Mouse (Mus musculus) heart, postnatal 14 days (tissue): ENCODE results near the gene N4bp1. TPM values are rescaled to one million over a fixed set of nuclear protein-coding genes. Genes with fewer than 3 reads are reported as not detected.
A peak's percentile ranks its signal among the peaks of the same experiment; 100 is the strongest.

Experiments used
- DNase-seq, 2 experiments: peaks; one replicate each; pipeline ENCODE4 v3.0.0; 2021 to 2022
- intact Hi-C: fragments of 180-260 bp; cut with DNase I; formaldehyde crosslinking; loops from one replicate; pipeline ENCODE4 v1.15.1; 2025
- total RNA-seq, 2 experiments: library from RNA; stranded (reverse); gene quantifications; 2 replicates each; pipeline ENCODE4 v1.2.3; 2021

N4bp1 gene
- total RNA-seq, 2 experiments from 2014 or later: 17.1 to 18.0 TPM

DNA sequence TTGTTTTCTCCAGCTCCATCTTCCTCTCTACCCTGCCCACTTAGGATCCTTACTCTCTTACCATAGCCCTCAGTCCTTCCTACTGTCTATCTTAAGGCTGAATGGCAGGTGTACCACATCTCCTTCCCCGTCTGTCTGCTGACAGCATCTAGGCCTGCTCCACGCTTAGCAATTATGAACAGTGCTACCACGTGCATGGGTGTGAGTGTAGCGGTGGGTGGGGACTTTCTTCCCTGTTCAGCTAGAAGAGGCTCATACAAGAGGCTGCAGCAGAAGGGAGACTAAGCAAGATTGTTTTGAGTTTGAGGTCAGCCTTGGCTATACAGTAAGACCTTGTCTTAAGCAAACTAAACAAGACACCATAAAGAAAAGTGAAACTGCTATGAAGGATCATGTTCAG is 20.3 kb downstream of the N4bp1 start:
- intact Hi-C loops: loop anchor here (5.0 kb wide), 1 partner anchor 38 kb away; no protein-coding TSS in a partner anchor
- DNase-seq: no peak

DNA sequence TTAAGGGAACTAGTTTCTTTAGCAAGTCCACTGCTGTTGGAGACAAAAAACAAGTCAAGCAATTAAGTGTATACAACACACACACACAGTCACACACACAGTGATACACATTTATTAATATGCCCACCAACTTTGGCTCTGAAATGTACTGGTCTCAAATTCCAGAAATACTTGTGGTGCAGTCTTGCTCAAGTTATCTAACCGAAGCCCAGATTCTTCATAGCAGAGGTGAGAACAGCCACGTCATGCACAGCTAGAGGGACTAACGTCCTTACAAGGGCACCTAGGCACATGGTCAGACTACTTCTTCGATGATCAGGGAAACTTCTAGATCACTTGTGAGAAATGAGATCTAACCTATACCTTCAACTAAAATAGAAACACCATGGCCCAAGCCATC is 22.2 kb downstream of the N4bp1 start:
- intact Hi-C loops: loop anchor here (5.0 kb wide), 1 partner anchor 39 kb away; no protein-coding TSS in a partner anchor

DNA sequence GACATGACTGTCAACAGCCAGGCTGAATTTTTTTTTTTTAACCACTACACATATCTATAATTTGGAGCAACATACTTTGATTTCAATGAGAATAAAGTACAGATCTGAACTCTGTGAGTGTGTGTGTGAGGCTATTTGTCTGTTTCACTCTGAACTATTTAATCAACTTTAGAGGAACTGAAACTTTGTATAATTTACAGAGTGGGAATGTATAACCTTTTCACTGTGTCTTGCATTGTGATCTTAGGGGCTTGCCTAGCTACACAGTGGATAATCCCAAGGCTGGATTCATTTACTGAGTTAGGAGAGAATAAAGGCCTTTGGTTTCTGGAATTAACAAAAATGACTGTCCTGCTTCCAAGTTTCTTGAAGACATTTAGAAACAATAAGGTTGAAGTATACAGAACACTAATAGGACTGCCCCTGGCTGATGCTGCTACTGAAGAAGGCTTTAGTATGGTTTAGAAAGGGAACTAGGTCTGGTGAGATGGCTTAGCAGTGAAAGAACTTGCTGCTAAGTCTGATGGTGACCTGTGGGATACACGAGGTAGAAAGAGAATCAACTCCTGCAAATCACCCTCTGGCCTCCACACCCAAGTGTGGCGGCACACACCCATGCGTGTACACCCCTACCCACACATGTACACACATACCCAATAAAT is 22.8 kb downstream of the N4bp1 start:
- no peak for DNase-seq
- intact Hi-C loops: loop anchor here (5.0 kb wide), 1 partner anchor 40 kb away; no protein-coding TSS in a partner anchor

More for the DNA sequence above, 22.2 kb downstream of the N4bp1 start:
- no peak for DNase-seq

GRCm38 (mm10) chr8:86861516-86861915 is 23.5 kb downstream of the N4bp1 start:
- intact Hi-C loops: loop anchor here (5.0 kb wide), 1 partner anchor 41 kb away; no protein-coding TSS in a partner anchor
- DNase-seq: no peak

DNA sequence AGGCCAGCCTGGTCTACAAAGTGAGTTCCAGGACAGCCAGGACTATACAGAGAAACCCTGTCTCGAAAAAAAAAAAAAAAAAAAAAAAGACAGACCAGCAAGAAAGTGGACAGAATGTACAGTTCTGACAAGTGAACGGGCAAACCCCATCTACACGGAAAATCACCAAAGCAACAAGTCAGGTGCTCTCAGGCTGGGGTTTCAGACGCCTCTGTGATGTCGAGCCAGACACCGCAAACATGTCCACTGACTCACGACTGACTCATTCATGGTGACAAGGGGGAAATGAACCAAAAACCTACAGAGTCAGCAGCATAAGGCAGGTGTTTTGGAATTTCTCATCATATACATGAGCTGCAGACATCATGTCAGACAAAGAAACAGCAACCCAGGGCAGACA is 28.8 kb downstream of the N4bp1 start:
- intact Hi-C loops: no loop called here
- no peak for DNase-seq

DNA sequence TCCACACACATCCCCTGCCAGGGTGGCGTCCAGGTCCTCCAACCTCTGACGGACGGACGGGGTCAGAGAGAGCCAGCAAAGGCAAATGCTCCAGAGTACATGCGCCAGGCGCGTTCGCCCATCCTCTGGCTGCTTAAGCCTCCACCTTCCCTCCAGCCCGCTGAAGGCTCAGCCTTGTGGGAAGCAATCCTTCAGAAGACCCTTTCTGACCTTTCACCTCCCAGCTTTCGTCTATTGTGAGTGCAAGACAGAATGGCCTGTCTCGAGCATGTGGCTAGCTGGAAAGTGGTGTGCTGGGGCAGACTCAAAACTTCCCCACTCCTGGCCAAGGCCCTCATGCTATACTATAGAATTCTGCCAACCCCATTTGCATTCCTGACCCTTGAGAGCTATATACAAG is 30.4 kb downstream of the N4bp1 start:
- intact Hi-C loops: no loop called here
- no peak for DNase-seq

DNA sequence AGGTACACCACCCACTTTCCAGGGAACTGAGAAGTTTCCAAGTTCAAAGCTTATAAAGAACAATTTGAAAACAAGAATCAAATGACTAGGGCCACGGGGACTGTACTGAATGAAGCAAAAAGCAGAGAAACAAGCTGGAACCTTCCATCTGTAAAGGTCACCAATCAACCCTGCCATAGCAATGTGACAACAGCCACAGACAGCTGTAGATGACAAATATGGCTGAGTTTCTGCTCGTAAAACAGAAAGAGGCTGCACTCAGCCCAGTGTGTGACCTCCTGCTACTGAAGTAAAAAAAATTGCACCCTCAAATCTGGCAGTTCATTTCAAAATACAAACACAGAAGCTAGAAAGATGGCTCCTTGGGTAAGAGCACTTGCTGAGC is 31.1 kb downstream of the N4bp1 start:
- DNase-seq: no peak
- intact Hi-C loops: no loop called here

GRCm38 (mm10) chr8:86853266-86853988 is 31.6 kb downstream of the N4bp1 start:
- intact Hi-C loops: no loop called here
- no peak for DNase-seq

- no peak for DNase-seq
- intact Hi-C loops: no loop called here
These were observed 32.6 kb downstream of the N4bp1 start for GRCm38 (mm10) chr8:86852491-86852890.

GRCm38 (mm10) chr8:86848876-86849275 is 36.2 kb downstream of the N4bp1 start:
- no peak for DNase-seq
- intact Hi-C loops: loop anchor here (5.0 kb wide), 1 partner anchor 33 kb away; no protein-coding TSS in a partner anchor

GRCm38 (mm10) chr8:86848401-86848800 is 36.7 kb downstream of the N4bp1 start:
- DNase-seq: no peak
- intact Hi-C loops: loop anchor here (5.0 kb wide), 1 partner anchor 34 kb away; no protein-coding TSS in a partner anchor

DNA sequence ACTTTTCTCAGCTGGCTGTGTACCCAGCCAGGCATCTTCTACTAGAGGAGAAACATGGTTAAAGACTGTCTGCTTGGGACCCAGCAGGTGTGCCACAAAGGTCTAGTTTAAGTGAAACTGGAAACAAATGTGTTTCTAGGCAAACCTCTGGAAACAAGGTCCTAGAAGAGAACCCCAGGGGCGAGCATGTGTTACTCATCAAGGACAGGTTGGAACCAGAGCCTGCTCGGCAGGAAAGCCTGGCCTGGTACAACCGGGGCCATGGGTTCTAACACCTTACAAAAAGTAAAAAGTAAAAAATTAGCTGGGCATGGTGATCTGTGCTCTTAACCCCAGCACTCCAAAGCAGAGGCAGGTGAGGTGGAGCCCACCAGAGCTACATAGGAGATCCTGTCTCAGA is 38.0 kb downstream of the N4bp1 start:
- DNase-seq: no peak
- intact Hi-C loops: loop anchor here (5.0 kb wide), 1 partner anchor 35 kb away; no protein-coding TSS in a partner anchor

DNA sequence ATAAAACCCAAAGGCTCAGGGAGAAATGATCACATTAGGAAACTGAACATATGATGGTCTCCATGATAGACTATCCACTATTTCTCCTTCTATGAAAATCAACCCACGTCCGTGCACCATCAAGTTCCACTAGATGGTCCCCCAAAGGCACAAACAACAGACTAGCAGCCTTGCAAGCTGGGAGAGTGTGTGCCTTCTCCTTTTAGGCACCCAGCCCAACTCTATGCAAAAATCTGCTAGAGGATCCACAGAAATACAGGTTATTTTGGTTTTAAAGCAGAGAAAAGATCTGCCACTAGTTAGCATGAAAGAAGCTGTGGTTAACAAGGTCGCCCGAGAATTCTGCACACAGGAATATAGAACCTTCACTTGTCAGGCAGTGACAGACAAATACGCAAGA is 39.2 kb downstream of the N4bp1 start:
- intact Hi-C loops: loop anchor here (2.0 to 5.0 kb wide), 2 partner anchors 36 to 61 kb away; no protein-coding TSS in a partner anchor
- DNase-seq: no peak

DNA sequence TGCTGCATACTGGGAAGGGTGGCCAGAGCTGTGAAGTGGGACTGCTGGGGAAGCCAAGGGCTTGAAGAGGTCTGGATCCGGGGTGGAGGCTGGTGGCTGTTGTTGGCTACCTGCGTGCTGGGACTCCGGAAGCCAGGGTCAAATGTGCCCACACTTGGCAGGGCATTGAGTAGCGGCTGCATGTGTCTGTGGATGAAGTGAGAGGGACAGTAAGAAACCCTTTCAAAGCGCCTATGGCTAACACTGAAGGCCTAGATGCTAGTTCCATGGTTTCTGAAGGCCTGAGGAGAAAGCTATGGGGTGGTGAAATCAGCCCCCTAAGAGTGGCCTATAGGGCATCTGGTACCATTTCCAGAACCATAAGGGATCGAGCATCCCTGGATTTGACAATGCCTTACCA is 40.2 kb downstream of the N4bp1 start:
- intact Hi-C loops: loop anchor here (2.0 to 5.0 kb wide), 4 partner anchors 37 to 198 kb away; partner anchors contain the start of genes Gm10638 and Siah1a
- DNase-seq: no peak

DNA sequence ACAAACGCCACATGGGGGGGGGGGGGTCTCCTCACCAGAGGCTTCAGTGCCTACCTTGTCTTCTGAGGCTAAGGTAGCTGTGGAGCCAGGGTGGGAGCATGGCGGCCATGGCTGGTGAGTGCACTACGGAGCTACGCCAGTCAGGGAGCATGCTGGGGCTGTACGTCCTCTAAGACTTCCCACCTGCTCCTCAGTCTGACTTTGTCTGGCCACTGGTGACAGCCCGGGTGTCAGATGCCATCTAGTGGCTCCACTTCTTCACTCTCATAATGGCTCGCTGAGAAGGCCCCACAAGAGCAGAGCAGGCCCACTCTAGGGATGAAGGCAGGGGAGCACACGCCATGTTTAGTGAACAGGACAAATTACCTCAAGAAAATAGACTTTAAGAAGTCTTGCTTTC is 41.2 kb downstream of the N4bp1 start:
- intact Hi-C loops: loop anchor here (2.0 to 5.0 kb wide), 3 partner anchors 63 to 197 kb away; partner anchors contain the start of genes Gm10638 and Siah1a
- DNase-seq: peak; percentile 49 to 67

- intact Hi-C loops: loop anchor here (5.0 kb wide), 2 partner anchors 94 to 194 kb away; partner anchors contain the start of genes Gm10638 and Siah1a
- DNase-seq: no peak
These were observed 43.3 kb downstream of the N4bp1 start for GRCm38 (mm10) chr8:86841556-86842309.

DNA sequence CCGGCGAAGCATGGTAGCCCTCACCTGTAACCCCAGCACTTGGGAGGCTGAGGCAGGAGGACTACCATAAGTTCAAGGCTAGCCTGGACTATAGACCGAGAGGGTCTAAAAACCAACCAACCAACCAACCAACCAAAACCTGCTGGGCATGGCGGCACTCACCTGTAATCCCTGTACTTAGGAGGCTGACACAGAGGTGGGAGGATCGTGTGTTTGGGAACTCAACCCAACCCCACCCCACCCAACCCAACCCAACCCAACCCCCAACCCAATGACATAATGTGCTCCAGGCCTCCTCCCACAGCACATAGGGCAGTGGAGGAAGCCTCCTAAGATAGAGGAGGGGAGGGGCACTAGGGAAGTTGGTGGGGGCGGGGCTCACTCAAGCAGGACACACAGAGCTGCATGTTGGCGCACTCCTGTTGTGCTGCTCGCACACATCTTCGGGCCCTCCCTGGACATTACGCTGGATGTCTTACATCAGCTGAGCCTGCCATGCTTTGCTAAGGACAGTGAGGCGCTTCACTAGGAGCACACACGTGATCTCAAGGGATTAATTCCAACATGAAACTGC is 44.9 kb downstream of the N4bp1 start:
- DNase-seq: no peak
- intact Hi-C loops: loop anchor here (5.0 kb wide), 2 partner anchors 93 to 193 kb away; partner anchors contain the start of genes Gm10638 and Siah1a

DNA sequence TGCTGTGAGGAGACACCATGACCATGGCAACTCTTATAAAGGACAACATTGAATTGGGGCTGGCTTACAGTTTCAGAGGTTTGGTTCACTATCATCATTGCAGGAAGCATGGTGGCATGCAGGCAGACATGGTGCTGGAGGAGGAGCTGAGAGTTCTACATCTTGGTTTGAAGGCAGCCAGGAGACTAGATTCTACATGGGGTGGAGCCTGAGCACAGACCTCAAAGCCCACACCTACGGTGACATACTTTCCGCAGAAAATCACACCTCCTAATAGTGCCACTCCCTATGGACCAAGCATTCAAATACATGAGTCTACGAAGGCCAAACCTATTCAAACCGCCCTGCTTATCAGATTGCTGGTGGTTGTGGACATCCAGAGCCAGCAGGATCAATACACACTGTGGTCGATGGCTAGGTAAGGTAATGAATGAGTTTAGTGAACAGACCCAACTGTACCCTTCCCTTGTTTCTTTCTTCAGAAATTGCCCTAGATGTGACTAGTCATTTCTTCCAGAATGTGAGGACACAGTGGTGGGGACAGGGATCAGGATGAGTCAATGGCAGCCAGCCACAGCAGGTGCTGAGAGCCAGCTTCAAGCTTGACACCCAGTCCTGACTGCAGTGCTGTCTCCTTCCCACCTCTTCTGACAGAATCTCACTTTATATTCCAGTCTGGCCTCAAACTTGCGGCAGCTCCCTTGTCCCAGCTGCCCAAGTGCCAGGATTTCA is 46.2 kb downstream of the N4bp1 start:
- DNase-seq: no peak
- intact Hi-C loops: no loop called here

DNA sequence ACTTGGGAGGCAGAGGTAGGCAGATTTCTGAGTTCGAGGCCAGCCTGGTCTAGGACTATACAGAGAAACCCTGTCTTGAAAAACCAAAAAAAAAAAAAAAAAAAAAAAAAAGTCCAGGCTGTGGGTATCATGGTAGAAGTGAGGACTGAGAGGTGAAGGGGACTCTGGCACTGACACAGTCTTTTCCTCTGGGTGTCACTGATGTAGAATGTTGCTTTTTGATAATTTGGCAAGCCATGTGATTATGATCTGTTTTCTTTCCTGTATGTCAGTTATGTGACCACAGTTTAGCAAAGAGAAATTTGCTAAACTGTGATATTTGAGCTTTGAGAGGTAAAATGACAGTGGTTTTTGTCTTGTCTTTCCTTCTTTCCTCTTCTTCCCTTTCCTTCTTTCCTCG is 47.8 kb downstream of the N4bp1 start:
- intact Hi-C loops: no loop called here
- DNase-seq: no peak

DNA sequence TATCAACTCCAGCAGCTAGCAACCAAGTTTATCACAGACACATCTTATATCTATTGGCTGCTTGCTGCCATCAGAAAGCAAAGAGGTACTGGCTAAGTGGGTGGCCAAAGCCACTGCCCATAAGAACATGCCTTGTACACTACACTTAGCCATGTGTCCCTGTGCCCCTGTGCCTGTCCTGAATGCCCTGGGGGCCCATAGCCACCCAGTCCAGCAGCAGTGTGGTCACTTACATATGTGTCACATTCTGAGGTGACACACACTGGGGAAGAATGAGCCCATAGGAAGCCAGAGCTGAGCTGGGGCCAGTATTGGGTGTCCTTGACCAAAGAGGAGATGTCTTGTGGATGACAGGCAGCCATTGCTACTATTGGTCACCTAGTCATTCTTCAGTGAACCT is 49.2 kb downstream of the N4bp1 start:
- intact Hi-C loops: no loop called here
- DNase-seq: no peak
